Mouse (Mus musculus) retina, postnatal 1 day (tissue): ENCODE measurements around the gene Cep152.

Experiments used
- DNase-seq: peaks from one replicate; pipeline ENCODE4 v3.0.0-alpha.2; 2012

The Cep152 gene

GRCm38 (mm10) chr2:125624837-125625351, at the start of gene Cep152:
Gene Cep152 (minus strand): TSS chr2:125625113.
- peak; percentile 99 for DNase-seq

DNA sequence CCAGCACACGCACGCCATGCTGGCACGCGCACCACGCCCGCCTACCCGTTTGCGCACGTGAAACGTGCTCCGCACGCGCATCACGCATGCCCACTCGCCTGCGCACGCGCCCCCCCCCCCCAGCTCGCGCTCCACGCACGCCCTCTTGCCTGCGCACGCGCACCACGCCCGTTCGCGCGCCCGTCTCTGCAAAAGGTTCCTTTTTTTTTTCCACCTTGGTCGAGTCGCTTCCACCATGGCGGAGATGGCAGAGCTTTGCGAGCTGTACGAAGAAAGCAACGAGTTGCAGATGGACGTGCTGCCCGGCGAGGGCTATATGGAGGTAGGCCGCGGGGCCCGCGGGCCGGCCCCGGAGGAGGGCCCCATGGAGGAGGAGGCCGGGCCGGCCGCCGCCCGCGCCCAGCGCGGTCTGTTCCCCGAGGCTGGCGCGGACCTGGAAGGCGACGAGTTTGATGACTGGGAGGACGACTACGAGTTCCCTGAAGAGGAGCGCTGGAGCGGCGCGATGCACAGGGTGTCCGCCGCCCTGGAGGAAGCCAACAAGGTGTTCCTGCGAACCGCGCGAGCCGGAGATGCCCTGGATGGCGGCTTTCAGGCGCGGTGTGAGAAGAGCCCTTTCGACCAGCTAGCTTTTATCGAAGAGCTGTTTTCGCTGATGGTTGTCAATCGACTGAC, 48.2 kb upstream of the Cep152 start, which contains the start of gene Eid1:
Gene Eid1 (plus strand): TSS at position 139 of the 675 bp plus-strand sequence.
- peak; percentile 93 for DNase-seq

DNA sequence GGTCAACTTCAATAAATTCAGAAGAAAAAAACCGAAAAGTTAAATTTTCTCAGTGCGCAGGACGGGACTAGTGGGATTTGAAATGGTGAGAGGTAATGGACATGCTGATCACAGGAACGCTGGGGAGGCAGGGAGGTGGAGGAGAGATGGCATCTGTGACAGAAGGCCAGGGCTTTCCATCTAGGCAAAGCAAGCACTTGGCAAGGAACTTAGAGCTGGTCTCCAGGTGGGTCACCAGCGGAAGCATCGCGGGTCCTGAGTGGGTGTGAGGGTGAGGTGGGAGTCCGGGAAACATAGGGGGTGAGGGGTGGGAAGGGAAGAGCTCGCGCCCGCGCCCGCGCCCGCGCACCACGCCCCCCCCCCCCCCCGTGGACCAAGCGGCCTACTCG, 47.6 kb upstream of the Cep152 start:
- no peak for DNase-seq

DNA sequence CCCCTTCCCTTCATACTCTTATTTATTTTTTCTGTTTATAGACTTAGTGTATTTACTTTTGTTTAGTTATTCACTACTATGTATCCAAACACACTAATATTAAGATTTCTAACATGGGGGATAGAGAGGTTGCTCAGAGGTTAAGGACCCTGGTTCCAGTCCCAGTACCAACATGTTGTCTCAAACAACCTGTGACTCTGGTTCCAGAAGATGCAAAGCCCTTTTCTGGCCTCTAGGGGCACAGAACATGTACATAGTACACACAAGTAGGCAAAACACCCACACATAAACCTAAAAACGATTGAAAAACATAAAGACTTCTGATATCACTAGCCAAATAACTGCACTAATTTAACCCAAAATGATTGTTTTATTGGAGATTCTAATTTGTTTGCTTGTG, 45.9 kb upstream of the Cep152 start:
- peak; percentile 45 for DNase-seq

- no peak for DNase-seq
Measured at GRCm38 (mm10) chr2:125667721-125668120, 42.8 kb upstream of the Cep152 start.

DNA sequence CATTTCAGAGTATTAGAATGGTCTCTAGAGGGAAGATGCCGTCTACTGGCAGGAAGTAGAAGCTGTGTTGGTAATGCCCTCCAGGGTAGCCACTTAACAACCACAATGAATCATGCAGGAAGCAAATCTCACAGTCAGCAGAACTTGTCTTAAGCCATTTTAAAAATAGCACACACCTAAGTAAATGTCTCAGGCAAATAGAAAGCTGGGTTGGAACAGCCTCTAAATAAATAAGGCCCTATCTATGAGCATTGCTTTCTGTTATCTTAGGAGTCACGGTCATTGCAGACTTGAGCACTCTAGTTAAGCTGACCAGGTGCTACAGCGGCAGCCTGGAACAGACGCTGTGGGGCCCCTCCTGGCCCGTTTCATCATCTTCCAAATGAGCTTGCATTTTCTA, 42.3 kb upstream of the Cep152 start:
- no peak for DNase-seq

- no peak for DNase-seq
Measured at GRCm38 (mm10) chr2:125666668-125667067, 41.8 kb upstream of the Cep152 start.

DNA sequence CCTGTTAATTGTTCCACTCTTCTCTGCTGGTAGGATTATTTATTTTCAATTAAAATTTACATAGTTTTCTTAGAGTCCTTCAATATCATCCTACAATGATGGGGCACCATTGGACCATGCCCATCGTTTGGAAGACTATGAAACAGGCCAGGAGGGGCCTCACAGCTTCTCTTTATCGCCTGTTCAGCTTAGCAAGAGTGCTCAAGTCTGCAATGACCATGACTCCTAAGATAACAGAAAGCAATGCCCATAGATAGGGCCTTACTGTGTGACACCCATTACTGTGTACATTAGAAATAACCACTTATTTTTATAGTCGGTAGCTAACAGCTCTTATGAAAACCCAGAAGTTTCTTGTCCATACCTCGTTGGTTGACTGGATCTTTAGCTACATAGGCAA, 41.0 kb upstream of the Cep152 start:
- no peak for DNase-seq

GRCm38 (mm10) chr2:125665213-125665612, 40.3 kb upstream of the Cep152 start:
- DNase-seq = no peak

- DNase-seq = no peak
Measured at GRCm38 (mm10) chr2:125662517-125662916, 37.6 kb upstream of the Cep152 start.

GRCm38 (mm10) chr2:125661156-125661555, 36.2 kb upstream of the Cep152 start:
- no peak for DNase-seq

DNA sequence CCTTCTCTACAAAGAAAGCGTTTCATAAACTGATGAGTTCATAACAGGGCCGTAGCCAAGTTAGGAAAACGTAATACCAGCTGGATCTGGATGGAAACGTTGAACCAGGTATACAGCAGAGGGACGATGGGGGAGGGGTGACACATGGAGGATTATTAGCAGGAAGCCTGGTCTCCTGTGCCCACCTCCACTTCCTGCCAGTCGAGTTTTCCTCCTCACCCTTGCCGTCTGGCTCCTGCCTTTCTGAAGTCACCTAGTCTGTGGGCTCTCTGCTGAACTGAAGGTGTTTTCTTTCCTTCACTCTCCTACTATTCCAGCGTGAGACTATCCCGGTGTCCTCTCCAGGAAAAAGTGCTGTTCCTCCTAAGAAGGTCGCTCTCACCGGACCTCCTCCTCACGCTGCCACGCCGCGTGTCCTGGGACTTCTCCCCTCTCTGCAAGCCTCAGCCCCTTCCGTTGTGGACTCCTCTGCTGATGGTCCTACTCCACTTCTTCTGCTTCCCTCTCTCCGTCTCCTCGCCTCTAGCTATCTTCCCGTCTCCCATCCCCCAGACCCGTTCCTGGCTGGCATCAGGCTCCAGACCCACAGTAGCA, 35.7 kb upstream of the Cep152 start:
- DNase-seq = no peak

DNA sequence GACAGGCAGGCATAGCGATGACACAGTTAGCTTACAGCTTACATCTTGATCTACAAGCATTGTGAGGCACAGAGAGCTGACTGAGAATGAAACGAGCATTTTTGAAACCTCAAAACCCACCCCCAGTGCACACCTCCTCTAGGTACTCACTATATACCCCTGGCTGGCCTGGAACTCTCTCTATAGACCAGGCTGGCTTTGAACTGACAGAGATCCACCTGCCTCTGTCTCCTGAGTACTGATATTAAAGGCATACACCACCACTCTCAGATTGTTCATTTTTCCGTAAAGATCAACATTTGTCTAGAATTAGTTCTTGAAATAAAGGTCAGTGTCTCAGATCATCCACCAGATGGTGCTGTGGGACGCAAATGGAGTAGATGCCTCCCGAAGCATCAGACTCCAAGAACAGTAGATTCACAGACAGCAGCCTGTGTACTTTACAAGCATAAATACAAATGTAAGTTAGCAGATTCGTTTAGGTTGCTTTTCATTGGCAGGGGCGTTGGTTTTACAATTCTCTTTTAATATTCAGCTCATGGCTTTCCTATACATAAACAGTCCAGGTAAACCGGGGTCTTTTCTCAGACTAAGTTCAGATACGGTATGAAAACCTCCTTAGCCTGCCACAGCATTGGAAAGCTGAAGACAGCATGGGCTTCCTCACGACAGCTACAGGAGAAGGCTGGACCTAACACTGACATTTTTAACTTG, 35.1 kb upstream of the Cep152 start:
- peak; percentile 81 for DNase-seq

- DNase-seq = no peak
Measured at GRCm38 (mm10) chr2:125655391-125655790, 30.5 kb upstream of the Cep152 start.

- DNase-seq = no peak
Measured at GRCm38 (mm10) chr2:125653286-125653685, 28.4 kb upstream of the Cep152 start.

- no peak for DNase-seq
Measured at GRCm38 (mm10) chr2:125651563-125651962, 26.6 kb upstream of the Cep152 start.

- DNase-seq = no peak
Measured at GRCm38 (mm10) chr2:125650742-125651352, 25.9 kb upstream of the Cep152 start.

DNA sequence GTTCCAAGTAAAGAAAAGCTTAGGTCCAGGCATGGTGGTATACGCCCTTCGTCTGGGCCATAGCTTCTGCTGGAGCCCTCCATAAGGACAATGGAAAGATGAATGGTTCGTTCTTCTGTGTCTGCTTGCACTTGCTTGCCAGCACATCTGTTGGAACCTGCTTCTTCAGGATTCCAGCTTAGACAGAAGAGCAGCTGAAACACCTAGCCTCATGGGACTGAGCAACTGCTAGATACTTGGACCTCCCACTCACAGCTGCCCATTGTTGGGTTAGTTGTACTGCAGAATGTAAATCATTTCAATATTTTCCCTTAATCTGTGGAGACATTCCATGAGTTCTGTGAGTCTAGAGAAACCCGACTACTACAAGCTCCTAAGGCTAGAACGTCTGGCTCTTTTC, 25.1 kb upstream of the Cep152 start:
- no peak for DNase-seq

- no peak for DNase-seq
Measured at GRCm38 (mm10) chr2:125644912-125645311, 20.0 kb upstream of the Cep152 start.

GRCm38 (mm10) chr2:125637331-125637730, 12.4 kb upstream of the Cep152 start:
- no peak for DNase-seq

GRCm38 (mm10) chr2:125630010-125630409, 5.1 kb upstream of the Cep152 start:
- DNase-seq = no peak

GRCm38 (mm10) chr2:125628487-125628886, 3.6 kb upstream of the Cep152 start:
- DNase-seq = no peak

- DNase-seq = no peak
Measured at GRCm38 (mm10) chr2:125626536-125626935, 1.6 kb upstream of the Cep152 start.
